In genomic region chr6:36905965-36906364, GRCm38 (mm10) we compare ENCODE assay signal across 26 mouse cellular contexts.
DNase-seq lines count a peak whose midpoint lies in the region; ATAC-seq and TF ChIP-seq lines count a peak whose summit lies in the region.
"Had no signal": no experiment of that assay in that cellular context is flagged by ENCODE, and none has a peak within 500 bp of the region (broad histone marks: within the 10 kb centered on the region; RNA-seq: fewer than 3 reads in every experiment).

No protein-coding gene starts in this region.

- no peak for TF ChIP-seq CTCF in intestine, postnatal 0 days (IDR thresholded peaks at IDR 0.05; ENCODE audit: low read depth)

- H3K4me2 ChIP-seq in intestine, embryonic 15.5 days (replicated peaks): no peak overlapping the region
- H3K4me2 ChIP-seq in intestine, postnatal 0 days (replicated peaks; ENCODE audit: low read depth): no peak overlapping the region
- H3K4me2 ChIP-seq: embryonic facial prominence, embryonic 13.5 days; embryonic facial prominence, embryonic 15.5 days; forebrain, embryonic 13.5 days; forebrain, embryonic 15.5 days had no signal

- ATAC-seq in intestine, embryonic 15.5 days: peak; percentile 73
- peak; percentile 54; the same call in 1 of the 2 replicates for ATAC-seq in intestine, postnatal 0 days
- ATAC-seq: activated CD4-positive, CD25-positive, alpha-beta regulatory T cell, adult 4 months; CD4-positive, CD25-positive, alpha-beta regulatory T cell, adult 4 months; forebrain, embryonic 13.5 days; forebrain, embryonic 15.5 days; forebrain, postnatal 0 days; Patski had no signal

- no peaks in the 10 kb centered on the region for H3K9me3 ChIP-seq in intestine, embryonic 15.5 days
- no peaks in the 10 kb centered on the region for H3K9me3 ChIP-seq in intestine, postnatal 0 days (ENCODE audit: control insufficient read depth)
- H3K9me3 ChIP-seq: embryonic facial prominence, embryonic 13.5 days; embryonic facial prominence, embryonic 15.5 days; forebrain, embryonic 13.5 days; forebrain, embryonic 15.5 days; G1E had no signal

- H3K27me3 ChIP-seq in intestine, embryonic 15.5 days (replicated peaks): no peaks in the 10 kb centered on the region
- H3K27me3 ChIP-seq in intestine, postnatal 0 days (replicated peaks; ENCODE audit: control insufficient read depth, insufficient read depth, low read length): no peaks in the 10 kb centered on the region
- H3K27me3 ChIP-seq: CH12.LX; embryonic facial prominence, embryonic 13.5 days; embryonic facial prominence, embryonic 15.5 days; forebrain, embryonic 13.5 days; forebrain, embryonic 15.5 days had no signal

- WGBS in intestine, embryonic 15.5 days: 55% methylated on average over 3 of the region's 3 CpGs
- WGBS in intestine, postnatal 0 days: 37% methylated on average over 3 of the region's 3 CpGs

- H3K36me3 ChIP-seq in intestine, embryonic 15.5 days: no peaks in the 10 kb centered on the region
- no peaks in the 10 kb centered on the region for H3K36me3 ChIP-seq in intestine, postnatal 0 days (ENCODE audit: control insufficient read depth, insufficient read depth)
- H3K36me3 ChIP-seq: embryonic facial prominence, embryonic 13.5 days; embryonic facial prominence, embryonic 15.5 days; forebrain, embryonic 15.5 days; G1E had no signal

- H3K4me1 ChIP-seq in intestine, embryonic 15.5 days (replicated peaks): 0 out of 2 replicates have a peak, but pooled peaks cover 3% of the 10 kb centered on the region
- no peaks in the 10 kb centered on the region for H3K4me1 ChIP-seq in intestine, postnatal 0 days (replicated peaks; ENCODE audit: control insufficient read depth, insufficient read depth, low read length)

- peak; percentile 24 for DNase-seq in heart, adult 11 months
- DNase-seq in heart, adult 8-10 months (ENCODE audit: low spot score): no peak
- no peak for DNase-seq in urinary bladder, postnatal 36 days (ENCODE audit: low spot score in 2 of 2)
- DNase-seq: adrenal gland, postnatal 10 days; adrenal gland, postnatal 25 days; B cell, adult 2 months; cerebellum, adult 11 months; cerebellum, adult 18-20 months; cerebellum, adult 8-10 months; cerebellum, adult 9-11 months; cerebellum, postnatal 14 days; cerebellum, postnatal 36 days; embryo, embryonic 11 days; forebrain, postnatal 0 days had no signal

- H3K9ac ChIP-seq in intestine, embryonic 15.5 days: no peak overlapping the region
- H3K9ac ChIP-seq in intestine, postnatal 0 days (ENCODE audit: low read depth, low read length): no peak overlapping the region
- H3K9ac ChIP-seq: embryonic facial prominence, embryonic 13.5 days; embryonic facial prominence, embryonic 15.5 days; forebrain, embryonic 13.5 days; forebrain, embryonic 15.5 days; forebrain, postnatal 0 days had no signal

- no peak overlapping the region for H3K27ac ChIP-seq in intestine, embryonic 15.5 days
- no peak overlapping the region for H3K27ac ChIP-seq in intestine, postnatal 0 days (ENCODE audit: low read depth, low read length)
- H3K27ac ChIP-seq: embryonic facial prominence, embryonic 13.5 days; embryonic facial prominence, embryonic 15.5 days; forebrain, embryonic 13.5 days; forebrain, embryonic 15.5 days had no signal

- no peak overlapping the region for H3K4me3 ChIP-seq in intestine, embryonic 15.5 days (replicated peaks)
- H3K4me3 ChIP-seq in intestine, postnatal 0 days (ENCODE audit: low read depth, low read length): no peak overlapping the region
- H3K4me3 ChIP-seq: embryonic facial prominence, embryonic 13.5 days; embryonic facial prominence, embryonic 15.5 days; erythroblast, embryonic 14.5 days; forebrain, embryonic 13.5 days; forebrain, embryonic 15.5 days had no signal
